Mouse (Mus musculus) heart, adult 2 months (tissue): ENCODE measurements at regions not wholly inside any gene's neighbourhood (a gene's known extent, or its start where the extent isn't known, plus 50 kb on each side); places are given as distances from the start of the nearest gene placed in this dataset.

ENCODE experiments used
- CTCF ChIP-seq: fragments of 200-600 bp; IDR thresholded peaks from 2 replicates; pipeline ENCODE4 v1.8.1; 2022; ENCODE audit warnings: antibody characterized with exemption, mild to moderate bottlenecking, moderate library complexity
- EP300 ChIP-seq: fragments of 200-500 bp; IDR thresholded peaks from 2 replicates; pipeline ENCODE4 v1.6.1; 2011; ENCODE audit warnings: low read depth, low read length, control low read depth; ENCODE audit not compliant: insufficient read depth
- POLR2A ChIP-seq: fragments of 200-500 bp; IDR thresholded peaks from 2 replicates; pipeline ENCODE4 v1.6.1; 2011; ENCODE audit warnings: mild to moderate bottlenecking, low read depth, low read length, control low read depth; ENCODE audit not compliant: insufficient read depth

GRCm38 (mm10) chr6:51788156-51788555, 224.2 kb downstream of the Skap2 start:
- no peak for TF ChIP-seq POLR2A
- TF ChIP-seq CTCF: no peak
- TF ChIP-seq EP300: no peak
